Mouse (Mus musculus): ENCODE results near the gene Cox10.

Cox10 gene

DNA sequence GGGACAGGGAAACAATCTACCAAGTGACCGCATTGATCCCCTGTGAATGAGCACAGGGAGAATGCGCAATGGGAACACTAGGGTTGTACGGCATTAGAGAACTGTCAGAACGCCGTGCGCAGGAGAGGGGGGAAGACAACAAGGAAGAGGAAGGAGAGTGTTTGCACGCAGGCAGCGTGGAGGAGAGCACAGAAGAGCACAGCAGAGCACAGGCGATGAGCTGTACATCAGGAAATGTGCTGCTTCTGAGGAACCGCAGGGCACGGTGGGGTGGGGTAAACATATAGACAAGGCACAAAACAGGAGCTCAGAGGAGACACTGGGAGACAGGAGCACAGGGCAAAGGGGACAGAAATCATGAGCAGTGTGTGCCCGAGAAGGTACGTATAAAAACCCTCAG is 31.8 kb downstream of the Cox10 start:
- in situ Hi-C loops (cut with MseI, MboI), result no loop called here

DNA sequence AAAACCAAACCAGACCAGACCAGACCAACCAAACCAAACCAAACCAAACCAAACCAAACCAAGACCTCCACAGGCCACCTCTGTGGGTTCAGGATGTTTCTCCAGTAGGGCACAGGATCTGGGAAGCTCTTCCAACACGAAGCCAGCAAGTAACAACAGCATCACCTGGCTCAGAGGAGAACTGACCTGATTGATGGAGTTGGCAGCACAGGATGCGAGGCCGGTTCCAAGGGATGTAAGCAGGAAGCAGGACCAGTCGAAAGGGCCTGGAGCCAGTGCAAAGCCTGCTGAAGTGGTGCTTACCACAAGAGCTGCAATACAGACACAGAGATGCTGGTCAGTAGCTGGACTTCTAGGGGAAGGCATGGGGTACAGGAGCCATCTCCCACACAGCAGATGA is 34.2 kb downstream of the Cox10 start:
- in situ Hi-C loops (cut with MseI, MboI), result no loop called here

DNA sequence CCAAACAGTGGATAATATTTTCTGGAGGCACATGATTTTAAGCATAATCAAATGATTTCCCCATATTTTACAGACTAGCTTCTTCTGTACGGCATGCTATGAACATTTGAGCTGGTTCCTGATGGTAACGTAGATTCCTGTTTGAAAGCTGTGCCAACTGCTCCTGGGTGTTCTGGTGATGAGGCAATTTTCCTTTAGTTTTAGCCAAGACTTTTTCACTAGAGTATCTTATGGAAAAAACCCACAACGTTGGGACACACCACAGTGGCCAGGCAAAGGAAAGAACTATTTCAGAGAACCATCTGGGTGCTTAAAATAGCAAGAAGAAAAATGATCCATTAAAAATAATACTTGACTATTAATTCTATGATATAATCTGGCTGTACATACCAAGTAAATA is 35.2 kb downstream of the Cox10 start:
- in situ Hi-C loops (cut with MseI, MboI), result no loop called here

DNA sequence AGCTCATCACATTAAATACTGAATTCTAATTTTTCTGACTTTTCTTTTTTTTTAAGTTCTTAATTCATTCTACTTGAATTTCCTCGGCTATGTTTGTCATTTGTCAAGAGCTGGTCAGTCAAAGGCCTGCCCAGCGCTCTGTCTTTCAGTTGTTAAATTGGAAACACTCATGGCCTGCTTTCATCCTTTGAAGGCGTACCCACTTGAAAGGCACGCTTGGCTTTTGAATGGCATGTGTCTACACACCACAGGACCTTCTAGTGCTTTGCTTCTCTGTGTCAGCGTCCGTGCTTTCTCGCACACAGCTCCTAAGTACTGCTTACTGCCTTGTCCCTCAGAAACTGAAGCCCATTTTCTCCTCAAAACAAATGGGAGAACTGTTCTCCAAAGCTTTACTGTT is 38.0 kb downstream of the Cox10 start:
- in situ Hi-C loops (cut with MseI, MboI), result no loop called here

DNA sequence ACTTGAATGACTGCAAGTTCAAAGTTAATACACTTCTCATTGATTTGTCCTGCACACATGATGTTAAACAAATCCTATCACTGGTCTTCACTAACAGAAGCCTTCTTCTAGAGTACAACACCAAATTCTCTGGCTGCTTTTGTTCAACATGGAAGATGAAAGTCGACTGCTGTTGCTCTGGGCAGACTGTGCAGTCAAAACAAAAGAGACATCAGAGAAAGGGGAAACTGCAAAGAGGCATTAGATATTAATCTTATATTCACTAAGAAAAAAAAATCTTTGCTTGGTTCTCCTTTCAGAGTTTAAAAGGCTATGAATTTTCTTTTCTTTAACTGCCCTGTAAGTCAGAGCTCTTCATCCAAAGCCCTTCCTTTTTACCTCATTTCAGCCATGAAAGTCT is 39.7 kb downstream of the Cox10 start:
- in situ Hi-C loops (cut with MseI, MboI), result no loop called here

DNA sequence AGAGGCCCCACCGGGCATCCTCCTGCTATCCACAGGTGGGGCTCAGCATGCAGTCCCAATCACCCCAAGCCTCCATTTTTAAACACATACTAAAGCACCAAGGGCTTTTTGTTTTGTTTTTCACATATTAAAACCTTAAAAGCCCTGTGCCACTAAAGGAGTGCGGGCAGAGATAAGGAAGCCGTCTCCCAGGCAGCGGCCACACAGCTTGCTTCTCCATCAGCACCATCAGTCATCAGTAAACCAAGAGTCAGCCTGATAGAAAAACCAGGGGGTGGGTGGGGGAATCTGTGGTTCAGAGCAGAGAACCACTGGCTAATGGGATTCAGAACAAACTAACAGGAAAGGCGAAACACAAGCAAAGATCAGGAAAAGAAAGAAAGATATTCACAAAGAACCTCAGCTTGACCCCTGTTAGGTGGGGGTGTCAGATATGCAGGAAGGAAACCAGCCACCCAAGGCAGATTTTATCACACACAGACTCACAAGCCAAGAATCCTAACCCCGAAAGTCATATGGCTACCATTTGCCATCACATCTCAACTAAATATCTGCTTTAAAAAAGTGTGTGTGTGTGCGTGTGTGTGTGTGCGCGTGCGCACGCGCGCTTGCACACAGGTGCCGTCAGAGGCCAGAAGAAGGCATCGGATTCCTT is 41.7 kb downstream of the Cox10 start:
- in situ Hi-C loops (cut with MseI, MboI), result no loop called here

DNA sequence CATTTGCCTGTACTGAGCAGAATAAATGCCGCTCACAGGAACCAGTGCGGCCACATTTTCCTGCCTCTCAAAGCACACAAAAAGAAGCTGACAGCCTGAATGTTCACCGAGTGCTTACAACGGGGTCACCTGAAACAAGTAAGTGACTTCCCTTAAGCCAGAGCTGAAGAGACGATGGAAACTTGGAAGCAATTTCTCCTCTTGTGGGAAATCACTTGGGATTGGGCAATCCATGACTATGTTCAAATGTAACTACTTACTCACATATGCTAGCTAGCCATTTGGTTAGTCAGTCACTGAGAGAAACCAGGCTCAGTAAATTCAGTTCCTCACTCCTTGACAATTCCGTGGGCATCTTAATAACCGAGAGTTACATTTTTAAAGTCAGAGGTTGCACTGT is 43.0 kb downstream of the Cox10 start:
- in situ Hi-C loops (cut with MseI, MboI), result no loop called here

DNA sequence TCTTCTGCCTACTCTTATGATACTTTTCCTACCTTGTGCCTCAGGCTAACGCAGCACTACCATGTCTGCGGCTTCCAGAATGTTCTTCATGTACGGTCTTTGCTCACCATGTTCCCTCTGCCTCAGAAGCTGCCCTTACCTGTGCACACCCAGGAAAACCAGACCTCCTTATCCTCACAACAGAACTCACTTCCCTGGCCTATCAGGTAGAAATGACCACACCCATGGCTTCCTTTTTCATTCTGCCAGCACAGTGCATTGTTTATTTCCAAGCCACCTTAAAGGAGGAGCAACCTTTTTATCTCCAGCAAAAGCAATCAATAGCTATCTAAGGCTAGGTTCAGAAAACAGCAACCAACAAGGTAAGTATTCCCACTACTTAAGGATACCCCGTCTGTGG is 43.6 kb downstream of the Cox10 start:
- in situ Hi-C loops (cut with MseI, MboI), result no loop called here

DNA sequence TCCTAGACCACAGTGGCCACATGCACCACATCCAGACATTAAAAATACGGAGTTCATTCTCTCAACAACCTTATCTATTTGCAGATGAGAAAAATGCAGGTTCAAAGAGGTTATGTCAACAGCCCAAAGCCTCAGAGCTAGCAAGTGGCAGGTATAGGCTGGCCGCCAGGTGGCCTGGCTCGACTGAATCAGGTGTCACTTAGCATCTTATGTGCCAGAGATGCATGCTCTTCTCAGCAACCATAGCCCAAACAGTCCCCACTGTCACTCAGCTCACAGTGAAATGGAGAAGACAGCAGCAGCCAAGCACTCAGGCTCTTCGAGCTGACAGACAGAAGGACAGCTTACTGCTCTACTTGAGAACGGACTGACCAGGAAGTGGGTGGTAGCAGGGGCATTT is 44.6 kb downstream of the Cox10 start:
- in situ Hi-C loops (cut with MseI, MboI), result no loop called here

DNA sequence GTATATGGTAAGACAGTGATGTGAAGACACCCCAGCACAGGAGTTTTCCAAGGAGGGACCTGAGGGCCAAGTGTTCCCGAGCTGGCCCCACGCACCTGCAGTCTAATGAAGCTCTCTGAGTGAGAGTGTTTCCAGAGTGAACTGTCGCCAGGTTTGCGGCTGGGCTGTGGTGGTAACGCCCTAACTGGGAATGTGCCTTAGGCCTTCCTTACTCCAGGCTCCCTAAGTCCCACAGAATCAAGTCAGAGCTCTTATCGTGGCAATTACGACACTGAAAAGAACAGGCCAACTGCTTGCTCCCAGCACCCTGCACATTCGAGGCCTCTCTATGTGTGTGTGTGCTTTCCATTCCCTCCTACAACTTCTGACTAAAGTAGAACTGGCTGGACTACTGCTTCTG is 51.8 kb downstream of the Cox10 start:
- in situ Hi-C loops (cut with MseI, MboI), result no loop called here

DNA sequence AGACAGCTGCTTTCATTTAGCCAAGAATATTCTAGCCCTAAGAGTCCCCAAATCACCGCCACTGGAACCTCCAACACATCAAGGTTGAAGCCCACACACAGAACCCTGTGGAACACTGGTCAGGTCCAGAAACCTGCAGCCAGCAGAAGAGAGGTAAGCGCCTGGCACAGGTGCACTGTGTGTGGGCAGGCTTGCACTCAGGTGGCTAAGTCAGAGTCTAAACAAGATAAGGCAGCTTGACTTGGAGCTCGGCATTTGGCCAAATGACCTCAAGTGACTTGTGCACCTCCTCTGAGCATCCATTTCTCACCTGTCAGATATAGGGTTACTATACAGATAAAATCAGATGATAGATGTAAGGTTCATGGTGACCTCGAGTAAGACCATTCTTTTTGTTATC is 53.4 kb downstream of the Cox10 start:
- in situ Hi-C loops (cut with MseI, MboI), result no loop called here

DNA sequence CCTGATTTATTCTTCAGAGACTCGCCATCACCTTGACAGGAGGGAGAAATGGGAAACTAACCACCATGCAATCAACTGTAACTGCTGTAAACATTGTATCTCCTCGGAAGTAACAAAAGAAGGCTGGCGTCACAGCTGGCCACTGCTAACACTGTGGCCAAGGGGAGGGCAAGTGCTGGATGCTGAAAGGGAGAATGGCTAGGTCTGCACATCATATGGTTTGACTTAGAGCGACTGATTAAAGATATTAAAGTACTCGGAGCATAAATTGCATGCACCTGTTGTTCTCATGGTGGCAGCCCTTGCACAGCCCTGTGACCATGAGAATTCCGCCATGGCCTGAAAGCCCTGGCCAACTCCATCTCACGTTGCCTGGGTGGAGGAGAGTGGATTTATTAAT is 54.7 kb downstream of the Cox10 start:
- in situ Hi-C loops (cut with MseI, MboI), result no loop called here

DNA sequence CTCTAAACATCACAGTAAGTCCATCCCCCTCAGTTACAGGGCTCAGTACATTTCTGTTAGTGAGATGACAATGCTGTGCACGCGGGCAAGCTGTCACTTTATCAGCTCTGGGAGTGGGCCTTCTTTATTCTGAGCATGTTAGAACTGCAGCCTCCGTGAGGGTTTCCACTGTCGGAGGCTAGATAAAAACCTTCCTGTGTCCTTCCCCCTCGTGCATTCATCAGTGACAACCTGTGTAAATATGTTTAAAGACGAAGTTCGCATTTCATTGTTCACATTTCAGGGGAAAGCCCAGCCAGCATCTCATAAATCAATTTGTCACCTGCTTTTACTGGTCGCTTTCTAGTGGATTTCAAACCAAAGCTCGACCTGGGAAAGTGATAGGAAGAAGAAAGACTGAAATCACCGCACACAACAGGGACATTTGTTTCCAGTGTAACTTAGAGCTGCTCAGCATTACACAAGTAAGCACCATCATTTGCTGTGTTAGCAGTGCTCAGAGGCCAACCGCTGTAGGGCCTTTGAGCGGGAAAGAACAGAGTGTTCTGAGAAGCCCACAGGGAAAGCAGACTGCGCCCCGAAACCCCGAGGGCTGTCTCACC is 55.8 kb downstream of the Cox10 start:
- in situ Hi-C loops (cut with MseI, MboI), result no loop called here

DNA sequence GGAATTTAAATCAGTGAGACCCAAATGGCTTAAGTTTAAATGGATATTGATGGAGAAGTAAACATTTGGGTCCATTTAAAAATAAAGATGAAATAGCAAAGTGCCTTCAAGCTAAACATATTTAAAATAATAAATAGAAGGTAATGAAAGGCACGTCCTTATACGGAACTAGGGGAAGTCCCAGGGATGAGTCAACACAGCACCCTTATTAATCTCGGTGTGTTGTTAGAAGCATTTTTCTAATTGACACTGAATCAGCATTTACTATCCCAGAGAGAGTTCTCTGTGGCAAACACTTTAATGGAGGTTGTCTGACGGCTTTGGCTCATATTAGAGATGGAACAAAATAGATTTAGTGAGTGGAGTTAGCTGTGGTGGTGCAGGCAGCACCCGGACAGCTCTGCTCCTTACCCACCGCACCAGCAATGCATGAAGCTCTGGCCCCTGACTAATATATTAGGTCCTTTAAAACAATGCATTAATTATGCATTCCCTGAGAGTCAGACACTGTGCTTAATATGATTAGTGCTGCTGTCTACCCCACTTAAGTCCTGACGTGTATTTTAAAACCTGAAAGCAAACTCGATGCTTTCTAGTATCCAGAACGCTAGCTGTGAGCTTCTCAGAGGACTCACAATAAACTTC is 56.7 kb downstream of the Cox10 start:
- in situ Hi-C loops (cut with MseI, MboI), result no loop called here

DNA sequence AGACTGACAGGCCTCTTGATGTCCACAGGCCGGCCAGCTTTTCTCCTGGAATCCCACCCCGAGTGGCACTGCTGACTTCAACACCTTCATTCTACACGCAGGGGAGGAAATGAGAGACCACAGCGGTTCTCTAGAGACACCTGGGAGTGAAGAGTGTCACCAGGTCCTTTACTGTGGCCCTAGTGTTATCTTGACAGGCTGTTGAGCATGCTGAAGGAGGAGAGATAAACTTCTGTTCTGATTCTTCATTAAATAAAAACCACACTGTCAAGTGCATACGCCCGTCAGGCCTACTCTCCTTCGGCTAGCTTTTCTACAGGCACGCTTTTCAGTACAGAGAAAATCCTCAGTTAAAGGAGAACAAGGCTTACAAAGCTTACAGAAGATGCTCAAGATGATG is 60.0 kb downstream of the Cox10 start:
- in situ Hi-C loops (cut with MseI, MboI), result no loop called here

DNA sequence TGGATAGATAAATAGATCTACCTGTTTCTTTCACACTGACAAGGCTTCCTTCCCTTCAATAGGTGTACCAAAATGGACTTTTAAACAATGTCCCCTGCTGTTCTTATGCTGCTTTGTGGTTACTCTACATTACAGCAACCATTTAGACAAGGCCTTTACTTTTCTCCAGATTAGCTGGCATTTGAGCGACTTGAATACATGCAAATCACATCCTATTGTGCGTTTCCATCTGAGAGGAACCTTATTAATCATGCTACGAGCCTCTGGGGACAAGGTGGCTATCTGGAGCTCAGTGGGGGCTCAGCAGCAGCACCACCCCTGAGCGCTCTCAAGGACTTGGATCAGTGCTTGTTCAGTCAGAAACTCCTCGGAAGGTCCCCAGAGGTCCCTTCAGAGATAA is 61.1 kb downstream of the Cox10 start:
- in situ Hi-C loops (cut with MseI, MboI), result no loop called here

DNA sequence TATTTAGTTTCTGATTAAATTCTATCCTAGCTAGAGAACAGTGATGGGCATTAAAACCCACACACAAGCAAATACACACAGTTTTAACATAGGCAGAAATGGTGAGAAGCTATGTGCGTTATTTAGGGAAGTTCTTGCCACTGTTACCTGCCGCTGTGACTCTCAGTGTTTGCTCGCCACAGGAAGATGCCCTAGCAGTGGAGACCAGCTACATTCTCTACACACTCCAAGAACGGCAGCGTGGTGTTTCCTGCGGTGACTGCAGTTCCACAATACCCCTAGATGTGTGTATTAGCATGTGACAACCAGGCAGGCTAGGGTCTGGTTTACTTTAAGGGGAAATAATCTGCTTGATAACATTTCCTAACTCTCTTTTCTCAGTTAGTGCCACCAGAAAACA is 64.0 kb downstream of the Cox10 start:
- in situ Hi-C loops (cut with MseI, MboI), result no loop called here

DNA sequence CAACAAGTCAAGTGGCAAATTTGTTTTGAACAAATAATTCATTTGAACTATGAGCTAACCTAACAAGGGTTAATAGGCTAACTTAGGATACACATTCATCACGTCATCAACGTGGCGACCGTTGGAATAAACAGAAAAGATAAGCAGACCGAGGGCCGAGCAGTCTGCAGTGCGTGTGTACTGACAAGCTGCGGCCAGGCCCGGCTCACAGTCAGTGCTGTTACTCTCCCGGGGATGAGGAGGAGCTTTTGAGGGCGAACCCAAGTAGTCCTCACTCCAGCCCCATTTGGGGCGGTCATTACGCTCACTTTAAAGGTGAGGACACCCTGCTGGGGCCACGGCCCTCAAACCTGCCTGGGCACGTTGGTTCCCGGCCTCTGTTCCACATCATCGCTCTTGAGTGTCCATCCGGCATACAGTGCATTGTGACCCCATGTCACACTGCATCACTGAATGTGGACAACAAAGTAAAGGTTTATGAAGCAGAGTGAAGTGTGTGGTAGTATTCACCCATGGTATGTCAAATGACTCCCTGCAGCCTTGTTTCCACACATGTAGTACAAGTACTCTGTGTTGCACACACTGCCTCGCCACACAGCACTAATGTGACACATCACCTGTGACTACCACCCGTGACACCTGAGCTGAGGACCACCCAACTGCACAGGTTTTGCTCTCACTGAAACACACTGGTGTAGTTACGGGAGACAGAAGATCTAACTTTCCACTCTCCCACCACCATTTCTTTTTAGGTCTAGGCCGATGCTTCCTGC is 68.4 kb downstream of the Cox10 start:
- in situ Hi-C loops (cut with MseI, MboI), result no loop called here

DNA sequence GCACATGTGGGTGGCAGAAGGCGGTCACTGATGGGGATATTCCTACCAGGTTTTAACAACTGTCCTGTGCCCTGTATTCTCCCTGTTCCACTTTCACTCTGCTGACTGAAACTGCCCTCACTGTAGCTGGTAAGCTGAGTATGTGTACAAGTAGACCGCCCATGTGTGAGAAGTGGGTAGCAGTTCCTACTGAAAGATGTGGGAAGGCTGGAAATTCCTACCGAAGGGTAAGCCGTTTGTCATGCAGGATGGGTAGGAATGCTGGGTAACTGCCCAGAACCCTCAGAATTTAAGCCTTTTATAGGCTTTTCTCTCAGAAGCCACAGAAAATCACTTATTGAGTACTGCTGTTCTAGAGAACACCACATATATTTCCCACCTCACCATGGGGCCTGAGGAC is 75.1 kb downstream of the Cox10 start:
- in situ Hi-C loops (cut with MseI, MboI), result no loop called here

DNA sequence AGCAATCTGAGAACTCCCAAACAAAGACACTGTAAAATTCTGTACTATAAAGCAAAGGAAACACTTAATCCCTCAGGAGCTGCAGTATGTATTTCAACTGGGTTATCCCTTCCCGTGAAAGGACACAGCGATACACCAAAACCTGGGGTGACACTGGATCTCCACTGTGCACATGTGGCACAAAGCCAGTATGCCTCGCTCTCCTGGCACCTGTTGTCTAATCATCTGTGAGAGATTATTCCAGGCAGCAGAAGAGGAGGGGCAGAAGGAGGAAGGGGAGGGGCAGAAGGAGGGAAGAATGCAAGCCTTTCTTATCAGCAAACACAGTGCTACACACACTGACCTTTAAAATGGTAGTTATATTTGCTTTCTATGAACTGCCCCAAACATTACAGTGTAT is 75.8 kb downstream of the Cox10 start:
- in situ Hi-C loops (cut with MseI, MboI), result no loop called here

DNA sequence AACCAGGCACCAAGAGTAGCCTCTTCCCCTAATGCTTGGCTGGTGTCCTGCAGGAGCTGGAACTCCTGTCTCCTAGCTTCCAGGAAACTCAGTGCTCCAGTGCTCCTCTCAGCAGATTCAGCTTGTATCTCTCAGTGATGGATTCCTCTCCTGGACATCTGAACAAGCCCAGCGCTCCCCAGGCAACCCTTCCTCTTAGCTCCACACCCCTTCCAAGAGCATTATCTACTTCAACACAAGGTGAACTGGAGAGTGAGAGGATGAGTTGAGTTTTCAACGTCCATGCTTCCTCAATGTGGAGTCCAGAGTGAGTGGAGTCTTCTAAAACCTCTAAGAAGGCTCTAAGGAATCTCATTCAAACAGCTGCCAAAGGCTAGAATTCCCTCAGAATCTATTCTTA is 76.6 kb downstream of the Cox10 start:
- in situ Hi-C loops (cut with MseI, MboI), result no loop called here

DNA sequence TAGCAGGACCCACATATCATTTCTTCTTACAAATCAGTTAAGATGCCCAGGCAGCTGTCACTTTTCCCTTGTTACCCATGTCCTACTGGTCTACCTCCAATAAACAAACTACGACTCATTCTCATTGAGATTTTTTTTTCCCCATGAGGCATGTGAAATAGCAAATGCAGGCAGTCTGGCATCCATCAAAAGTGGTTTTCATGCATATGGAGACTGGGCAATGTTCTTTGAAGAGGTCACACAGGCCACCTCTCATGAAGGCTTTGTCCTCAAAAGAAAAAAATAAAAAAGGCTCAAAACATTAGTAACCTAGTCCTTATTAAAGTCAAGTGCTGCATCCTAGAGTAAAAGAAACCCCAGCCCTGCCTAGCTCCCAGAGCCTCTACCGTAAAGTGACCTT is 78.2 kb downstream of the Cox10 start:
- in situ Hi-C loops (cut with MseI, MboI), result no loop called here
